Mouse (Mus musculus) adrenal gland, adult 2 months (tissue): ENCODE measurements at regions not wholly inside any gene's neighbourhood (a gene's known extent, or its start where the extent isn't known, plus 50 kb on each side); places are given as distances from the start of the nearest gene placed in this dataset.

Source experiments
- DNase-seq: peaks from one replicate; pipeline ENCODE4 v3.0.0; 2021

GRCm38 (mm10) chr19:45288722-45289121 lies 53.1 kb upstream of the Lbx1 start:
- DNase-seq = no peak

- DNase-seq = no peak
Measured at GRCm38 (mm10) chr19:45297812-45298211, 62.2 kb upstream of the Lbx1 start.

DNA sequence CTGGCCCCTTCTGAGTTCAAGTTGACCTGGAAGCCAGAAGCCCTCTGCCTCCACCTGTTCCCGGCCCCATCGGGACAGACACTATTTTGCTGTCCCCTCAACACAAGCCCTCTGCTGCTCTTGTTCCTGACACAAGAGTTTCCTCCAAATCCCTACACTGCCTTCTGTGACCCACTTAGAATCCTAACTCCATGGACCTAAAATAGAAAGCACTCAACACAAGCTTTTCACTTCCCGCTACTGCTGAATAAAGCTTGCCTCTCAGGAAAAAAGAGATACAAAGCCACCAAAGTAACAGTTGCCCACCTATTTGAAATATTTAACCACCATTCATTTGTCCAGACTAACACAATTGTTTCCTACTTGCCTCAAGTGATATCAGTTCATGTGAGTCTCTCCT lies 63.7 kb upstream of the Lbx1 start:
- DNase-seq = no peak

- DNase-seq = no peak
Measured at GRCm38 (mm10) chr19:45299768-45300167, 63.8 kb upstream of the Btrc start.

- no peak for DNase-seq
Measured at GRCm38 (mm10) chr19:45300691-45301431, 62.7 kb upstream of the Btrc start.

DNA sequence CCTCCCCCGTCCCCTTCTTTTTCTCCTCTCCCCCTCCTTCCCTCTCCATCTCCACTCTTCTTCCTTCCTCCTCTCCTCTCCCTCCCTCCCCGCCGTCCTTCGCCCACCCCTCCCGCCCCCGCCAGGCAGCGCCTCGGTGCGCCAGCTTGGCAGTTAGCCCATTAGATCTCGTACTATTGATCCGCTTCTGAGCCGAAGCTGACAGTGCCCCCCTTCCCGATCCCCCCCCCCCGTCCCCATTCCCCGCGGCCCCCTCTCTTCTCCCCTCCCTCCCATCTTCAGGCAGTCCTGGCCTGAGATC lies 62.2 kb upstream of the Btrc start:
- DNase-seq = no peak

- peak; percentile 32 for DNase-seq
Measured at GRCm38 (mm10) chr19:45301733-45302547, 61.6 kb upstream of the Btrc start.

DNA sequence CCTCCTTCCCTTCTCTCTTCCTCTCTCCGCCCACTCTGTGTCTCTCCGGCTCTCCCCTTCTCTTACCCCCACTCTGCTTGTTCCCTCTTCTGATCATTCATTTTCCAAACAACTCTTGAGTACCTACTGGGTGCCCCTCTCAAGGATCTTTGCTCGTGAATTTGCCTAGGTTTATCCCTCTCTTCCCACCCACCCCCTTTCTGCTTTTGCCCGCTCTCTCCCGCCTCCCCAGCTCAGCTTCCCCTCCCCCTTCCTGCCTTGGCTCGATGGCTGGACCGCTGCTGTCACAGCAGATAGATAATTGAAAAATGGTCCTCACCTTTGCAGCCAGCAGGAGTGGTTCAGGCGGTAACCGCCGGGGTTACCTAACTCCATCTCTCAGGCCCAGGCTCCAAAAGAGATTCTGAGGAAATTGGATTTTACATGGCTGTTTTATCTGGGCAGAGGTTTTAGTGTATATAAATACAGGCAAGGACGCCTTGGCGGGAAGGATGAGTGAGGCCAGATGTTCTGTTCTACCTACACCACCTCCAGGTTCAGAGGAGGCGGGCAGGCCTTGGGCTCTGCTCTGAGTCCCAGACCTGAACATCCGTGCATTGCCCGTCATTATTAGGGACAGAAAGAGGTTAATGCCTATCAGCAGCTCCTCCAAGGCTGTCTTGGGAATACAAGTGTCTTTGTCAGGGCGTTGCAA lies 60.8 kb upstream of the Btrc start:
- no peak for DNase-seq

DNA sequence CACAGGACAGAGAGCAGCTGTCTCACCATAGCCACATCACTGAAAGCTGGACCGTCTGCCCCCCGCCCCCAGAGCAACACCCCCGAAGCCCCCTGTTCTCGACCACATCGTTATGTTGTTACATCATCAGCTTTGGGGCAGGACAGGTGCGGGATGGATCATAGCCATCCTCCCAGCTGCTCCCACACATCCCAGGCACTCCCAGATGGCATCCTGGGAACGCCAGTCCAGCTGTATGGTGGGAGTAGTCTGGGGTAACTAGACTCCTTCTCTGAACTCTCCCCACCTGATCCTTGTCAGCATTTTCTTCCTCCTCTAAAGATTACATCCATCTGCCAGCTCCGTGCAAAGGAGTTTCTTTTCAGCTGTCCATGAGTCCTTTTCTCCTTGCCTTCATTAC lies 59.0 kb upstream of the Btrc start:
- no peak for DNase-seq

DNA sequence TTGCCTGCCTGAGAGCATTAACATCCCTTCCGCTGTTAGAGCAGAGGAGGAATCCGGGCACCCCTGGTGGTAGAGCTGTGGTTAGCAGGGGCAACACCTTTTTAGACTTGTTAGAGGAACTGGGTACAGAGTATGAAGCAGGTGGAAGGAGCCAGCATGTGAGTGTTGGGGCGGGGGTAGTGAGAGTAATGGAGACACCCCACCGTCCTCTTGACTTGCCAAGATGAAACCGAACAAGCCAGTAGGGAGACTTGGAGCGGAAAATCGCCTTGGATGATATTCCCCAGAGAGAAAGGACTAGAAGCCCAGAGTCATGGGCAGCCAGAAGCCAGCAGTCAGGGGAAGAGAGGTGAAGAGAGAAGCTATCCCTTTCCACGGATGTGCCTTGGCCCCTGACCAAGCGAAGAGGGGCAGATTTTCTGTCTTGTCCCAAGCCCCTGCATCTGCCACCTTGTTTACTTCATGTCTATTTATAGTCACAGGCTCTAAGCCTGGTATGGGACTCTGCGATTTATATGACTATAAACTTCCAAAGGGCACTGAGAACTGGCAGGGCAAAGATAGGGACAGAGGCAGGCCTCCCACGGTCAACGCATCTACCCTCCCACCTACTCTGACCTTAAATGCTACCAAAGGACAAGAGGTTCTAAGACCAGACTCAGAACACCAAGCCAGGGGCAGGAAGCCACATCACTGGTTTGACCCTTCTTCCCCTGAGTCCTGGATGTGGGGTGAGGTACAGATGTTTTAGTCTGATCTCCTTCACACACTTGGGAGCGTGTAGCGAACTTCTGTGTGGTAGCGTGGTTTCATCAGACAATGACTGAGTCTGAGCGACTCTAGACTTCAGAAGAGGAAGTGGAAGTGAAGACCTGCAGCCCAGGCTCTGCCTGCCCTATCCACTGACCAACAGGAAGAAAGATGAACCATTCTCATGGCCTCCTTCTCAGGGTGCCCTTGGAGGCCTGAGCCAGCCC lies 55.9 kb upstream of the Btrc start:
- no peak for DNase-seq

GRCm38 (mm10) chr19:45308676-45309275 lies 54.8 kb upstream of the Btrc start:
- DNase-seq = peak; percentile 55

GRCm38 (mm10) chr19:45310291-45310881 lies 53.1 kb upstream of the Btrc start:
- DNase-seq = peak; percentile 67

DNA sequence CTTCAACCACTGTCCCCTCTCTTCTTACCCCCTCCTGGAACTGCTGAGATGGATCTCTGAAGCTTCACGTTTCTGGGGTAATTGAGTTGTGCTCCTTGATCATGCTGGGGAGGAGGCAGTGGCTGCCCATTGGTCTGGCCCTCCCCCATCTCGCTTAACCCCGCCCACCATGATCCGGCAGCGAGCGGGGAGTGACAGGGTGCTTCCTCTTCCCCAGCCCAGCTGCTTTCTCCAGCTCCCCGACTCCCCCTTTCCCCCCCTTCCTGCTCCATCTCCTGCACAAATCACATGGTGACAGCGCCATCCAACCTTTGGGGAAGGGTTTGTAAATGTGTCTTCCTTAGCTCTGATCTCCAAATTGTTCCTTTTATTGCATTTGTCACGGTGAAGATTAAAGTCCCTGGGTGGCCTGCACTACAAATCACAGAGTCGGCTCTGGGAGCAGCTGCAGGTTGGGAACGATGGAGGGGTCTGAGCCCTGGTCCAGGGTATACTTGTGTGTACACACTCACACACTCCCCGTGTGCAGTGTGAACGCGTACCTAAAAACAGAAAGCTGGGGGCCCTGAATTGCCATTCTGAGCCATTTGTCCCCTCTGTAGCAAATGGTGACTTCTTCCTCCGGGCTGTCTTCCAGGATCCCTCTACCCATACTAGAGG lies 52.5 kb upstream of the Btrc start:
- peak; percentile 92 for DNase-seq

DNA sequence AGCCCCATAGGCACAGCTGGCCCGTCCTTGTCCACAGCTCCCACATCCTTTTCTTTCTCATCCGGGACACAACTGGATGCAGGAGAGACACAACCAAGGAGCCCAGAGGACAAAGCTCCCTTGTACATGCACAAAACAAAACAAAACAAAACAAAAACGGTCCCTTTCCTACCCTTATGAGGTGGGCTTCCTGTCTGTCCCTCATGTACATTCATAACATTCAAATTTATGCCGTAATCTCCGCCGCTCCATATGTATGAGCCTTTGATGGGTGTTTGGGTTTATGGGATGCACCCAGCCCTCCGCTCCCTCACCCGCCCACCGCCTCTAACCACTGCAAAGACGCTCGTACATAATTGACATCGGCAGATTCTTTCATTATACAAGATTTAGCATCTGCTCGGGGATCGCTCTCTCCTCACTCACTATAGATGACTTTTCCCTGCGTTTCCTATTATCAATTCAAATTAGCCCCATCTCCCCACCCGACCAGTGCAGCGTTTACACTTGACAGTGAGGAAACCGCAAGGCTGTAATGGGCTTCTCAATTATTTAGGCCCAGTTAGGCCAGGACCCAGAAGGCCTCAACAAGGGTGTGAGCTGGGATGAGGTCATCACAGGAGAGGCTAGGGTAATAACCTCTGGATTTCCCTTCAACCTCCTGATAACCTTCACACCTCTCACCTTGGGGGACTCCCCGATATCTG lies 51.5 kb upstream of the Btrc start:
- no peak for DNase-seq

GRCm38 (mm10) chr19:45312713-45313365 lies 50.7 kb upstream of the Btrc start:
- DNase-seq = no peak
